Mouse (Mus musculus) gastrocnemius, postnatal 4 days (tissue): ENCODE data around the gene Stox2. TPM values are rescaled to one million over a fixed set of nuclear protein-coding genes. Genes with fewer than 3 reads are reported as not detected.

ENCODE experiments used
- DNase-seq, 2 experiments: peaks; one replicate each; pipeline ENCODE4 v3.0.0; 2021 to 2022; ENCODE audit warnings: low spot score in 2 of 2, mixed read lengths in 2 of 2
- total RNA-seq, 2 experiments: library from RNA; stranded (reverse); gene quantifications; 2 replicates each; pipeline ENCODE4 v1.2.3; 2021

Gene Stox2
- total RNA-seq, 2 experiments from 2014 or later = 15.8 to 16.8 TPM

- no peak for DNase-seq
These were observed 34.0 kb downstream of the Stox2 start for GRCm38 (mm10) chr8:47411994-47412695.

- DNase-seq = no peak
These were observed 34.8 kb downstream of the Stox2 start for GRCm38 (mm10) chr8:47411321-47411720.

GRCm38 (mm10) chr8:47409061-47409460 is 37.1 kb downstream of the Stox2 start:
- no peak for DNase-seq

GRCm38 (mm10) chr8:47404852-47405251 is 41.3 kb downstream of the Stox2 start:
- no peak for DNase-seq

- DNase-seq = no peak
These were observed 53.2 kb downstream of the Stox2 start for GRCm38 (mm10) chr8:47392927-47393326.

GRCm38 (mm10) chr8:47392290-47392689 is 53.9 kb downstream of the Stox2 start:
- no peak for DNase-seq

- no peak for DNase-seq
These were observed 54.3 kb downstream of the Stox2 start for GRCm38 (mm10) chr8:47391844-47392243.

- no peak for DNase-seq
These were observed 56.7 kb downstream of the Stox2 start for GRCm38 (mm10) chr8:47389430-47389829.

- no peak for DNase-seq
These were observed 58.0 kb downstream of the Stox2 start for GRCm38 (mm10) chr8:47388171-47388570.

GRCm38 (mm10) chr8:47385810-47386209 is 60.4 kb downstream of the Stox2 start:
- DNase-seq = no peak

GRCm38 (mm10) chr8:47384151-47384550 is 62.0 kb downstream of the Stox2 start:
- DNase-seq = no peak

GRCm38 (mm10) chr8:47383632-47384031 is 62.5 kb downstream of the Stox2 start:
- no peak for DNase-seq

- DNase-seq = no peak
These were observed 64.9 kb downstream of the Stox2 start for GRCm38 (mm10) chr8:47381216-47381615.

- no peak for DNase-seq
These were observed 65.4 kb downstream of the Stox2 start for GRCm38 (mm10) chr8:47380725-47381124.

- DNase-seq = no peak
These were observed 66.1 kb downstream of the Stox2 start for GRCm38 (mm10) chr8:47380075-47380474.

GRCm38 (mm10) chr8:47376651-47377050 is 69.5 kb downstream of the Stox2 start:
- no peak for DNase-seq

GRCm38 (mm10) chr8:47373757-47374156 is 72.4 kb downstream of the Stox2 start:
- no peak for DNase-seq

- DNase-seq = no peak
These were observed 74.6 kb downstream of the Stox2 start for GRCm38 (mm10) chr8:47371539-47371938.

- DNase-seq = no peak
These were observed 75.1 kb downstream of the Stox2 start for GRCm38 (mm10) chr8:47371081-47371480.

- DNase-seq = peak; percentile 67 to 82
These were observed 75.6 kb downstream of the Stox2 start for GRCm38 (mm10) chr8:47370421-47371080.

- DNase-seq = no peak
These were observed 76.2 kb downstream of the Stox2 start for GRCm38 (mm10) chr8:47369949-47370348.

- no peak for DNase-seq
These were observed 77.0 kb downstream of the Stox2 start for GRCm38 (mm10) chr8:47369044-47369769.
